ENCODE assay signal across 30 mouse cellular contexts in genomic region chr12:89986219-89986618, GRCm38 (mm10).
DNase-seq lines count a peak whose midpoint lies in the region; ATAC-seq lines count a peak whose summit lies in the region.
"Had no signal": no experiment of that assay in that cellular context is flagged by ENCODE, and none has a peak within 500 bp of the region (broad histone marks: within the 10 kb centered on the region; RNA-seq: fewer than 3 reads in every experiment).

No protein-coding gene starts in this region.

- no peak for ATAC-seq in neural tube, embryonic 15.5 days (ENCODE audit: low FRiP score)
- peak; percentile 69 for ATAC-seq in hindbrain, embryonic 12.5 days (ENCODE audit: low FRiP score)
- ATAC-seq in hindbrain, embryonic 16.5 days: 0 out of 2 replicates have a peak, but pooled peaks have one; percentile 30
- ATAC-seq in neural tube, embryonic 13.5 days (ENCODE audit: low read depth): no peak; the same call in 1 of the 2 replicates
- ATAC-seq: activated CD4-positive, CD25-positive, alpha-beta regulatory T cell, adult 4 months; forebrain, postnatal 0 days; intestine, postnatal 0 days had no signal

- H3K4me1 ChIP-seq in neural tube, embryonic 15.5 days: peaks cover 18% of the 10 kb centered on the region
- 0 out of 2 replicates have a peak, but pooled peaks cover 2% of the 10 kb centered on the region for H3K4me1 ChIP-seq in hindbrain, embryonic 12.5 days
- H3K4me1 ChIP-seq in hindbrain, embryonic 16.5 days (ENCODE audit: control insufficient read depth, insufficient read depth, low read depth, low read length): no peaks in the 10 kb centered on the region; the same call in none of the 2 replicates
- peaks cover 36% of the 10 kb centered on the region for H3K4me1 ChIP-seq in neural tube, embryonic 13.5 days (replicated peaks)
- H3K4me1 ChIP-seq: embryonic facial prominence, embryonic 10.5 days; embryonic facial prominence, embryonic 15.5 days; heart, embryonic 10.5 days; heart, embryonic 15.5 days had no signal

- WGBS in neural tube, embryonic 15.5 days: 34% methylated on average over 6 of the region's 6 CpGs
- 56% methylated on average over 6 of the region's 6 CpGs for WGBS in hindbrain, embryonic 12.5 days
- WGBS in hindbrain, embryonic 16.5 days: 62% methylated on average over 6 of the region's 6 CpGs
- 27% methylated on average over 6 of the region's 6 CpGs for WGBS in neural tube, embryonic 13.5 days

- H3K36me3 ChIP-seq in neural tube, embryonic 15.5 days: no peaks in the 10 kb centered on the region
- no peaks in the 10 kb centered on the region for H3K36me3 ChIP-seq in hindbrain, embryonic 12.5 days
- no peaks in the 10 kb centered on the region for H3K36me3 ChIP-seq in hindbrain, embryonic 16.5 days (ENCODE audit: control insufficient read depth, insufficient read depth, low read length)
- H3K36me3 ChIP-seq in neural tube, embryonic 13.5 days: no peaks in the 10 kb centered on the region
- H3K36me3 ChIP-seq: embryonic facial prominence, embryonic 10.5 days; embryonic facial prominence, embryonic 15.5 days; forebrain, embryonic 12.5 days; heart, embryonic 10.5 days; heart, embryonic 15.5 days; midbrain, embryonic 12.5 days had no signal

- no peak overlapping the region for H3K9ac ChIP-seq in neural tube, embryonic 15.5 days (replicated peaks)
- no peak overlapping the region for H3K9ac ChIP-seq in hindbrain, embryonic 12.5 days
- no peak overlapping the region for H3K9ac ChIP-seq in hindbrain, embryonic 16.5 days (ENCODE audit: low read depth, low read length)
- H3K9ac ChIP-seq in neural tube, embryonic 13.5 days: no peak overlapping the region
- H3K9ac ChIP-seq: embryonic facial prominence, embryonic 15.5 days; forebrain, embryonic 12.5 days; forebrain, postnatal 0 days; heart, embryonic 15.5 days; liver, embryonic 14.5 days; midbrain, embryonic 12.5 days had no signal

- no peak overlapping the region for H3K4me2 ChIP-seq in neural tube, embryonic 15.5 days
- no peak overlapping the region for H3K4me2 ChIP-seq in hindbrain, embryonic 12.5 days (replicated peaks)
- no peak overlapping the region for H3K4me2 ChIP-seq in hindbrain, embryonic 16.5 days (ENCODE audit: low read length)
- no peak overlapping the region for H3K4me2 ChIP-seq in neural tube, embryonic 13.5 days
- H3K4me2 ChIP-seq: embryonic facial prominence, embryonic 15.5 days; forebrain, embryonic 12.5 days; heart, embryonic 15.5 days; midbrain, embryonic 12.5 days had no signal

- DNase-seq in neural tube, embryonic 10.5 days (ENCODE audit: extremely low spot score, low spot score): peak; percentile 13
- DNase-seq in natural killer cell, adult 2 months (ENCODE audit: low spot score in 2 of 2): no peak
- no peak for DNase-seq in spleen, postnatal 36 days (ENCODE audit: low spot score in 2 of 2)
- DNase-seq: adrenal gland, adult 2 months; adrenal gland, postnatal 36 days; B cell, adult 2 months; cerebellum, adult 9-10 months; cerebellum, postnatal 36 days; forebrain, postnatal 0 days; kidney, adult 9 months; kidney, postnatal 10 days; layer of hippocampus, postnatal 36 days; liver; lung, adult 2 months; right cerebral cortex, postnatal 4 days; thymus, adult 2 months; thymus, postnatal 36 days had no signal

- no peak overlapping the region for H3K4me3 ChIP-seq in neural tube, embryonic 15.5 days (replicated peaks)
- H3K4me3 ChIP-seq in hindbrain, embryonic 12.5 days: no peak overlapping the region
- H3K4me3 ChIP-seq in hindbrain, embryonic 16.5 days (ENCODE audit: low read length): no peak overlapping the region
- no peak overlapping the region for H3K4me3 ChIP-seq in neural tube, embryonic 13.5 days
- H3K4me3 ChIP-seq: embryonic facial prominence, embryonic 10.5 days; embryonic facial prominence, embryonic 15.5 days; forebrain, embryonic 12.5 days; heart, embryonic 10.5 days; heart, embryonic 15.5 days; midbrain, embryonic 12.5 days had no signal

- no peaks in the 10 kb centered on the region for H3K9me3 ChIP-seq in neural tube, embryonic 15.5 days (replicated peaks)
- no peaks in the 10 kb centered on the region for H3K9me3 ChIP-seq in hindbrain, embryonic 12.5 days (replicated peaks)
- H3K9me3 ChIP-seq in hindbrain, embryonic 16.5 days (ENCODE audit: control insufficient read depth, low read length): no peaks in the 10 kb centered on the region
- H3K9me3 ChIP-seq in neural tube, embryonic 13.5 days: no peaks in the 10 kb centered on the region
- H3K9me3 ChIP-seq: embryonic facial prominence, embryonic 10.5 days; embryonic facial prominence, embryonic 15.5 days; forebrain, embryonic 12.5 days; heart, embryonic 10.5 days; heart, embryonic 15.5 days; midbrain, embryonic 12.5 days had no signal

- no peak overlapping the region for H3K27ac ChIP-seq in neural tube, embryonic 15.5 days (replicated peaks)
- H3K27ac ChIP-seq in hindbrain, embryonic 12.5 days: peak overlapping the region; percentile 44; the same call in 1 of the 2 replicates
- no peak overlapping the region for H3K27ac ChIP-seq in hindbrain, embryonic 16.5 days (ENCODE audit: low read depth, low read length)
- peak overlapping the region; percentile 24; the same call in 1 of the 2 replicates for H3K27ac ChIP-seq in neural tube, embryonic 13.5 days (replicated peaks)
- H3K27ac ChIP-seq: embryonic facial prominence, embryonic 10.5 days; embryonic facial prominence, embryonic 15.5 days; forebrain, embryonic 12.5 days; heart, embryonic 10.5 days; heart, embryonic 15.5 days; liver, embryonic 14.5 days; midbrain, embryonic 12.5 days had no signal

- H3K27me3 ChIP-seq in neural tube, embryonic 15.5 days (replicated peaks): no peaks in the 10 kb centered on the region
- no peaks in the 10 kb centered on the region for H3K27me3 ChIP-seq in hindbrain, embryonic 12.5 days
- H3K27me3 ChIP-seq in hindbrain, embryonic 16.5 days (replicated peaks; ENCODE audit: control insufficient read depth, insufficient read depth, low read length): no peaks in the 10 kb centered on the region
- H3K27me3 ChIP-seq in neural tube, embryonic 13.5 days: no peaks in the 10 kb centered on the region
- H3K27me3 ChIP-seq: embryonic facial prominence, embryonic 15.5 days; forebrain, embryonic 12.5 days; heart, embryonic 15.5 days; midbrain, embryonic 12.5 days had no signal

Comparison
In these comparisons a context has a peak if more than half of its experiments do, and no peak if none do; other contexts are left out.
1. H3K27ac ChIP-seq: peak in hindbrain, embryonic 12.5 days (single experiment) and neural tube, embryonic 13.5 days (single experiment); none in neural tube, embryonic 15.5 days (single experiment) and hindbrain, embryonic 16.5 days (single experiment).
2. ATAC-seq: peak in hindbrain, embryonic 12.5 days (single experiment) and hindbrain, embryonic 16.5 days (single experiment); none in neural tube, embryonic 15.5 days (single experiment) and neural tube, embryonic 13.5 days (single experiment).